Mouse (Mus musculus) CH12.LX (cell line): Measurements from ENCODE around the gene B4galt1. TPM values are rescaled to one million over a fixed set of nuclear protein-coding genes. Genes with fewer than 3 reads are reported as not detected.

ENCODE experiments used
- DNase-seq: peaks from one replicate; pipeline ENCODE4 v3.0.0-alpha.2; 2013; ENCODE audit errors: extremely low read depth
- H3K27ac ChIP-seq: 2 replicates; pipeline ENCODE4 v1.5.1; 2012; ENCODE audit warnings: low read depth, mild to moderate bottlenecking, control low read depth, moderate library complexity; ENCODE audit not compliant: insufficient read depth
- H3K27me3 ChIP-seq: replicated peaks from 2 replicates; pipeline ENCODE3; 2012; ENCODE audit warnings: inconsistent platforms
- H3K36me3 ChIP-seq, 2 experiments: replicated peaks in 1 of 2; 2 replicates each; pipeline versions ENCODE3 to v1.6.1; 2012; ENCODE audit warnings: inconsistent platforms in 1 of 2, low read length in 1 of 2, mild to moderate bottlenecking in 1 of 2, mixed read lengths in 1 of 2, moderate library complexity in 1 of 2; ENCODE audit not compliant: control insufficient read depth in 1 of 2, insufficient read depth in 1 of 2
- H3K4me1 ChIP-seq, 2 experiments: 2 replicates each; pipeline ENCODE4 v1.6.1; 2012; ENCODE audit warnings: inconsistent platforms in 1 of 2, moderate library complexity in 1 of 2; ENCODE audit not compliant: insufficient read depth in 2 of 2, control insufficient read depth in 1 of 2
- H3K4me2 ChIP-seq: 2 replicates; pipeline ENCODE4 v1.6.1; 2012; ENCODE audit warnings: low read depth, mild to moderate bottlenecking, control low read depth; ENCODE audit not compliant: poor library complexity, insufficient read depth, severe bottlenecking
- H3K4me3 ChIP-seq, 3 experiments: fragments of 150-350 bp in 1 of 3; sonication (generic) in 1 of 3; replicated peaks in 1 of 3; 2 replicates each; pipeline versions ENCODE3 to v1.5.1; 2011 to 2012; ENCODE audit warnings: low read depth in 2 of 3, low read length in 2 of 3, mild to moderate bottlenecking in 2 of 3, moderate library complexity in 2 of 3, control low read depth in 1 of 3, improper control_type of control experiment in 1 of 3, inconsistent platforms in 1 of 3, mixed read lengths in 1 of 3; ENCODE audit not compliant: poor library complexity in 1 of 3
- H3K79me2 ChIP-seq: replicated peaks from 2 replicates; pipeline ENCODE4 v1.6.1; 2012; ENCODE audit warnings: mild to moderate bottlenecking, moderate library complexity; ENCODE audit not compliant: control insufficient read depth, poor library complexity, insufficient read depth, severe bottlenecking; ENCODE audit errors: extremely low read depth
- H3K9ac ChIP-seq: 2 replicates; pipeline ENCODE4 v1.6.1; 2012; ENCODE audit warnings: low read depth, mild to moderate bottlenecking, control low read depth, moderate library complexity; ENCODE audit not compliant: insufficient read depth
- H3K9me3 ChIP-seq: replicated peaks from 2 replicates; pipeline ENCODE3; 2012; ENCODE audit warnings: low read length, inconsistent platforms, mixed read lengths
- BHLHE40 ChIP-seq: IDR thresholded peaks from 2 replicates; pipeline ENCODE4 v1.6.1; 2011; ENCODE audit warnings: mild to moderate bottlenecking, low read depth, low read length, improper control_type of control experiment
- CHD1 ChIP-seq: IDR thresholded peaks from 2 replicates; pipeline ENCODE4 v1.6.1; 2012; ENCODE audit warnings: low read depth, low read length, improper control_type of control experiment, inconsistent platforms
- CHD2 ChIP-seq: IDR thresholded peaks from 2 replicates; pipeline ENCODE4 v1.6.1; 2011; ENCODE audit warnings: low read length, improper control_type of control experiment
- CTCF ChIP-seq, 2 experiments: IDR thresholded peaks in 1 of 2; conservative IDR thresholded peaks in 1 of 2; 2 replicates each; pipeline ENCODE4 v1.5.1; 2011 to 2012; ENCODE audit warnings: low read depth in 2 of 2, low read length in 2 of 2, improper control_type of control experiment in 1 of 2, inconsistent platforms in 1 of 2, mild to moderate bottlenecking in 1 of 2, moderate library complexity in 1 of 2
- E2F4 ChIP-seq: IDR thresholded peaks from 2 replicates; pipeline ENCODE4 v1.6.1; 2011; ENCODE audit warnings: low read depth, low read length, improper control_type of control experiment; ENCODE audit not compliant: insufficient replicate concordance
- ELF1 ChIP-seq: IDR thresholded peaks from 2 replicates; pipeline ENCODE4 v1.6.1; 2014; ENCODE audit warnings: low read depth, mild to moderate bottlenecking, inconsistent platforms, low read length, improper control_type of control experiment
- EP300 ChIP-seq: IDR thresholded peaks from 2 replicates; pipeline ENCODE4 v1.6.1; 2011; ENCODE audit warnings: low read length, improper control_type of control experiment
- ETS1 ChIP-seq: conservative IDR thresholded peaks from 2 replicates; pipeline ENCODE4 v1.6.1; 2012; ENCODE audit warnings: low read depth, mild to moderate bottlenecking, inconsistent platforms, low read length, improper control_type of control experiment, moderate library complexity
- GABPA ChIP-seq: IDR thresholded peaks from 2 replicates; pipeline ENCODE4 v1.6.1; 2012; ENCODE audit warnings: low read depth, low read length, improper control_type of control experiment, inconsistent platforms; ENCODE audit not compliant: insufficient replicate concordance
- HCFC1 ChIP-seq: IDR thresholded peaks from 2 replicates; pipeline ENCODE4 v1.6.1; 2012; ENCODE audit warnings: low read depth, mild to moderate bottlenecking, inconsistent platforms, low read length, improper control_type of control experiment
- IRF4 ChIP-seq: IDR thresholded peaks from 2 replicates; pipeline ENCODE4 v1.6.1; 2014; ENCODE audit warnings: low read depth, mild to moderate bottlenecking, inconsistent platforms, low read length, improper control_type of control experiment
- JUN ChIP-seq: IDR thresholded peaks from 2 replicates; pipeline ENCODE4 v1.6.1; 2011; ENCODE audit warnings: low read depth, mild to moderate bottlenecking, low read length, improper control_type of control experiment, moderate library complexity; ENCODE audit not compliant: insufficient read depth
- JUND ChIP-seq: conservative IDR thresholded peaks from 2 replicates; pipeline ENCODE4 v1.6.1; 2011; ENCODE audit warnings: low read depth, low read length, improper control_type of control experiment
- KAT2A ChIP-seq: IDR thresholded peaks from 2 replicates; pipeline ENCODE4 v1.6.1; 2012; ENCODE audit warnings: low read length, improper control_type of control experiment, inconsistent platforms; ENCODE audit not compliant: insufficient replicate concordance
- MAFK ChIP-seq: IDR thresholded peaks from 2 replicates; pipeline ENCODE4 v1.6.1; 2011; ENCODE audit warnings: low read length, improper control_type of control experiment; ENCODE audit not compliant: insufficient replicate concordance
- MAX ChIP-seq: IDR thresholded peaks from 2 replicates; pipeline ENCODE4 v1.6.1; 2011; ENCODE audit warnings: low read length, improper control_type of control experiment
- MAZ ChIP-seq: IDR thresholded peaks from 2 replicates; pipeline ENCODE4 v1.6.1; 2012; ENCODE audit warnings: low read depth, mild to moderate bottlenecking, inconsistent platforms, low read length, improper control_type of control experiment, moderate library complexity
- MEF2A ChIP-seq: IDR thresholded peaks from 2 replicates; pipeline ENCODE4 v1.6.1; 2014; ENCODE audit warnings: low read depth, mild to moderate bottlenecking, inconsistent platforms, low read length, improper control_type of control experiment, borderline replicate concordance
- MXI1 ChIP-seq: IDR thresholded peaks from 2 replicates; pipeline ENCODE4 v1.6.1; 2011; ENCODE audit warnings: mild to moderate bottlenecking, low read depth, low read length, improper control_type of control experiment
- MYC ChIP-seq: IDR thresholded peaks from 2 replicates; pipeline ENCODE4 v1.6.1; 2011; ENCODE audit warnings: low read depth, mild to moderate bottlenecking, improper control_type of control experiment, low read length
- NELFE ChIP-seq: IDR thresholded peaks from 2 replicates; pipeline ENCODE4 v1.6.1; 2011; ENCODE audit warnings: low read depth, low read length, improper control_type of control experiment
- NRF1 ChIP-seq: IDR thresholded peaks from 2 replicates; pipeline ENCODE4 v1.6.1; 2014; ENCODE audit warnings: low read depth, mild to moderate bottlenecking, inconsistent platforms, low read length, improper control_type of control experiment, moderate library complexity
- PAX5 ChIP-seq: IDR thresholded peaks from 2 replicates; pipeline ENCODE4 v1.6.1; 2012; ENCODE audit warnings: low read length, inconsistent platforms, mixed read lengths
- POLR2A ChIP-seq: IDR thresholded peaks from 2 replicates; pipeline ENCODE4 v1.6.1; 2011; ENCODE audit warnings: low read depth, mild to moderate bottlenecking, improper control_type of control experiment, low read length
- POLR2AphosphoS2 ChIP-seq: IDR thresholded peaks from 2 replicates; pipeline ENCODE4 v1.6.1; 2011; ENCODE audit warnings: low read depth, low read length, improper control_type of control experiment
- RAD21 ChIP-seq: IDR thresholded peaks from 2 replicates; pipeline ENCODE4 v1.6.1; 2011; ENCODE audit warnings: low read depth, mild to moderate bottlenecking, low read length, improper control_type of control experiment, moderate library complexity
- RCOR1 ChIP-seq: conservative IDR thresholded peaks from 2 replicates; pipeline ENCODE4 v1.6.1; 2012; ENCODE audit warnings: low read depth, mild to moderate bottlenecking, inconsistent platforms, low read length, improper control_type of control experiment
- SIN3A ChIP-seq: IDR thresholded peaks from 2 replicates; pipeline ENCODE4 v1.6.1; 2012; ENCODE audit warnings: low read length, improper control_type of control experiment, inconsistent platforms
- SMC3 ChIP-seq: IDR thresholded peaks from 2 replicates; pipeline ENCODE4 v1.6.1; 2011; ENCODE audit warnings: low read depth, low read length, improper control_type of control experiment
- TBP ChIP-seq: conservative IDR thresholded peaks from 2 replicates; pipeline ENCODE4 v1.6.1; 2011; ENCODE audit warnings: low read depth, low read length, improper control_type of control experiment
- TCF12 ChIP-seq: IDR thresholded peaks from 2 replicates; pipeline ENCODE4 v1.6.1; 2014; ENCODE audit warnings: low read depth, mild to moderate bottlenecking, inconsistent platforms, low read length, improper control_type of control experiment
- UBTF ChIP-seq: IDR thresholded peaks from 2 replicates; pipeline ENCODE4 v1.6.1; 2012; ENCODE audit warnings: low read depth, mild to moderate bottlenecking, inconsistent platforms, low read length, improper control_type of control experiment, moderate library complexity
- USF1 ChIP-seq: IDR thresholded peaks from 2 replicates; pipeline ENCODE4 v1.6.1; 2014; ENCODE audit warnings: low read depth, mild to moderate bottlenecking, inconsistent platforms, low read length, improper control_type of control experiment
- USF2 ChIP-seq: conservative IDR thresholded peaks from 2 replicates; pipeline ENCODE4 v1.6.1; 2011; ENCODE audit warnings: low read depth, low read length, improper control_type of control experiment
- ZC3H11A ChIP-seq: IDR thresholded peaks from 2 replicates; pipeline ENCODE4 v1.6.1; 2012; ENCODE audit warnings: low read depth, mild to moderate bottlenecking, inconsistent platforms, low read length, improper control_type of control experiment
- ZKSCAN1 ChIP-seq: IDR thresholded peaks from 2 replicates; pipeline ENCODE4 v1.6.1; 2012; ENCODE audit warnings: low read depth, inconsistent platforms, low read length, improper control_type of control experiment, borderline replicate concordance
- ZMIZ1 ChIP-seq: IDR thresholded peaks from 2 replicates; pipeline ENCODE4 v1.6.1; 2012; ENCODE audit warnings: low read depth, mild to moderate bottlenecking, inconsistent platforms, low read length, improper control_type of control experiment
- ZNF384 ChIP-seq: IDR thresholded peaks from 2 replicates; pipeline ENCODE4 v1.6.1; 2012; ENCODE audit warnings: low read depth, low read length, improper control_type of control experiment, inconsistent platforms
- dilution Hi-C: fragments of 300-500 bp; cut with MboI; formaldehyde crosslinking; loops from 2 replicates; pipeline ENCODE4 v1.14.3; 2020; ENCODE audit warnings: low sequenced_read_pairs; ENCODE audit not compliant: extremely low pct_unique_long_range_greater_than_20kb, extremely low pct_ligation_motif_present
- in situ Hi-C: fragments of 300-500 bp; cut with MboI; formaldehyde crosslinking; loops from 3 replicates; pipeline ENCODE4 v1.14.3; 2019; ENCODE audit warnings: low sequenced_read_pairs, low pct_ligation_motif_present, low pct_unique_long_range_greater_than_20kb, mixed read lengths
- polyA plus RNA-seq: library from polyadenylated mRNA; unstranded; fragments of >175 nt; gene quantifications from 2 replicates; pipeline ENCODE4 v1.2.1, GENCODE M21; 2012; ENCODE audit warnings: low read depth; ENCODE audit not compliant: insufficient read length
- total RNA-seq, 2 experiments: library from RNA; depleted of rRNA; stranded (reverse); fragments of 300-350 nt in 1 of 2; fragments of >200 nt in 1 of 2; gene quantifications; 2 replicates each; pipeline ENCODE4 v1.2.3; 2012 to 2014

The B4galt1 gene
- total and polyA plus RNA-seq, 3 experiments: 46.6 to 80.2 (median 66.6) TPM

GRCm38 (mm10) chr4:40757780-40758420, 95.9 kb downstream of the B4galt1 start, which contains the start of gene Smu1:
TSS of gene Smu1 (minus strand) at chr4:40757923.
- Histone ChIP-seq H3K27ac (peak within 1 kb of the TSS; percentile 68), H3K4me1 (peaks cover 4 to 6% of the 10 kb centered on the region in 2 experiments; a peak in 1 of 4 replicates), H3K36me3 (peaks cover 19 to 29% of the 10 kb centered on the region in 2 experiments), H3K27me3 (peaks cover 26% of the 10 kb centered on the region), H3K4me2 (peak within 1 kb of the TSS; percentile 79), H3K9me3 (no peaks in the 10 kb centered on the region), H3K9ac (peak within 1 kb of the TSS; percentile 82), H3K79me2 (peaks cover 23% of the 10 kb centered on the region), H3K4me3 (peak within 1 kb of the TSS; percentile 94 to 99 (median 98))
- in situ Hi-C loops (no loop called here), dilution Hi-C loops (no loop called here)
- peak; percentile 97 for DNase-seq
- TF ChIP-seq MAZ: peak; percentile 76; the same call in 1 of the 2 replicates
- peak; percentile 86 for TF ChIP-seq ZMIZ1
- TF ChIP-seq NRF1: peak; percentile 35; the same call in 1 of the 2 replicates
- peak; percentile 14; the same call in 1 of the 2 replicates for TF ChIP-seq CHD2
- no peak for TF ChIP-seq BHLHE40
- TF ChIP-seq MEF2A: peak; percentile 53; the same call in 1 of the 2 replicates
- TF ChIP-seq SMC3: no peak
- TF ChIP-seq HCFC1: peak; percentile 98
- peak; percentile 79 for TF ChIP-seq MAX
- peak; percentile 82 for TF ChIP-seq POLR2A
- peak; percentile 79 for TF ChIP-seq TBP
- TF ChIP-seq EP300: no peak
- no peak for TF ChIP-seq ZC3H11A
- no peak for TF ChIP-seq CTCF (conservative IDR thresholded peaks at IDR 0.05 in 1 of 2, IDR thresholded peaks at IDR 0.05 in 1 of 2; ENCODE audit: low read depth in 2 of 2, low read length in 2 of 2)
- no peak; the same call in 1 of the 2 replicates for TF ChIP-seq IRF4
- TF ChIP-seq ZNF384: no peak
- TF ChIP-seq SIN3A: peak; percentile 96
- TF ChIP-seq ZKSCAN1: no peak
- no peak for TF ChIP-seq RCOR1
- TF ChIP-seq GABPA: peak; percentile 49; the same call in 1 of the 2 replicates
- peak; percentile 87 for TF ChIP-seq ELF1
- no peak for TF ChIP-seq CHD1
- TF ChIP-seq JUN: no peak
- no peak for TF ChIP-seq RAD21
- no peak for TF ChIP-seq USF2
- peak; percentile 64 for TF ChIP-seq TCF12
- TF ChIP-seq POLR2AphosphoS2: no peak
- no peak for TF ChIP-seq MAFK
- TF ChIP-seq PAX5: no peak
- no peak for TF ChIP-seq USF1
- peak; percentile 73; the same call in 1 of the 2 replicates for TF ChIP-seq NELFE
- TF ChIP-seq E2F4: no peak
- TF ChIP-seq UBTF: no peak
- TF ChIP-seq MYC: peak; percentile 77; the same call in 1 of the 2 replicates
- TF ChIP-seq KAT2A: peak; percentile 94; the same call in 1 of the 2 replicates
- peak; percentile 94 for TF ChIP-seq MXI1
- TF ChIP-seq JUND: no peak
- TF ChIP-seq ETS1: no peak
- TF ChIP-seq, all 38 proteins: peak for 17
